Mouse (Mus musculus) small intestine, adult 2 months (tissue): ENCODE measurements at regions not wholly inside any gene's neighbourhood (a gene's known extent, or its start where the extent isn't known, plus 50 kb on each side); places are given as distances from the start of the nearest gene placed in this dataset.

ENCODE experiments used
- CTCF ChIP-seq: fragments of 200-500 bp; IDR thresholded peaks from 2 replicates; pipeline ENCODE4 v1.5.1; 2012; ENCODE audit warnings: low read depth, mild to moderate bottlenecking, control low read depth, inconsistent platforms, low read length, moderate library complexity, mixed read lengths; ENCODE audit not compliant: insufficient replicate concordance, insufficient read length; ENCODE audit errors: extremely low read depth
- POLR2A ChIP-seq: fragments of 200-500 bp; IDR thresholded peaks from 2 replicates; pipeline ENCODE4 v1.6.1; 2012; ENCODE audit warnings: low read depth, mild to moderate bottlenecking, control low read depth, inconsistent platforms, low read length, moderate library complexity

GRCm38 (mm10) chr16:47205339-47205738 lies 707.0 kb upstream of the Nectin3 start:
- no peak for TF ChIP-seq POLR2A
- no peak for TF ChIP-seq CTCF
